Mouse (Mus musculus) liver, embryonic 16.5 days (tissue): ENCODE data around the gene Myh11. TPM values are rescaled to one million over a fixed set of nuclear protein-coding genes. Genes with fewer than 3 reads are reported as not detected.
A peak's percentile ranks its signal among the peaks of the same experiment; 100 is the strongest.

Experiments
- ATAC-seq: fragments of 200-750 bp; cut with Nextera tagmentation; 2 replicates; pipeline ENCODE4 v1.8.0; 2017; ENCODE audit warnings: low read depth, mild to moderate bottlenecking, moderate number of reproducible peaks, moderate library complexity
- H3K27ac ChIP-seq: fragments of 300-500 bp; sonication (generic); 2 replicates; pipeline ENCODE4 v1.5.1; 2014; ENCODE audit warnings: mild to moderate bottlenecking, low read length
- H3K27me3 ChIP-seq: fragments of 300-500 bp; sonication (generic); 2 replicates; pipeline ENCODE4 v1.6.1; 2014; ENCODE audit warnings: low read depth, low read length, mixed read lengths; ENCODE audit not compliant: control insufficient read depth, insufficient read depth
- H3K36me3 ChIP-seq: fragments of 300-500 bp; sonication (generic); 2 replicates; pipeline ENCODE4 v1.6.1; 2014; ENCODE audit warnings: mild to moderate bottlenecking; ENCODE audit not compliant: control insufficient read depth, insufficient read depth
- H3K4me1 ChIP-seq: fragments of 300-500 bp; sonication (generic); 2 replicates; pipeline ENCODE4 v1.6.1; 2014; ENCODE audit warnings: low read depth, low read length, mixed read lengths; ENCODE audit not compliant: control insufficient read depth
- H3K4me2 ChIP-seq: fragments of 300-500 bp; sonication (generic); 2 replicates; pipeline ENCODE4 v1.6.1; 2014; ENCODE audit warnings: low read depth, low read length, mixed read lengths
- H3K4me3 ChIP-seq: fragments of 300-500 bp; sonication (generic); 2 replicates; pipeline ENCODE4 v1.5.1; 2014; ENCODE audit warnings: low read depth, mild to moderate bottlenecking, low read length
- H3K9ac ChIP-seq: fragments of 300-500 bp; sonication (generic); 2 replicates; pipeline ENCODE4 v1.6.1; 2014; ENCODE audit warnings: low read depth, low read length
- H3K9me3 ChIP-seq: fragments of 300-500 bp; sonication (generic); replicated peaks from 2 replicates; pipeline ENCODE4 v1.6.1; 2016; ENCODE audit warnings: low read length; ENCODE audit not compliant: control insufficient read depth
- WGBS: fragments of 180-500 bp; shearing (Covaris S2); extraction: QIAGEN DNeasy Blood & Tissue Kit; methylation state at CpG from one replicate; pipeline ENCODE4 v1.1.7; 2014; ENCODE audit not compliant: insufficient replicate concordance; 5-methylcytosine and 5-hydroxymethylcytosine counted together
- polyA plus RNA-seq: library from polyadenylated mRNA; unstranded; fragments of >200 nt; fragmentation: Nextera tagmentation; extraction: Ambion mirVana; gene quantifications from 2 replicates; pipeline ENCODE4 v1.2.1, GENCODE M21; 2015

Gene Myh11
- polyA plus RNA-seq = 0.60 and 1.7 TPM in 2 replicates

DNA sequence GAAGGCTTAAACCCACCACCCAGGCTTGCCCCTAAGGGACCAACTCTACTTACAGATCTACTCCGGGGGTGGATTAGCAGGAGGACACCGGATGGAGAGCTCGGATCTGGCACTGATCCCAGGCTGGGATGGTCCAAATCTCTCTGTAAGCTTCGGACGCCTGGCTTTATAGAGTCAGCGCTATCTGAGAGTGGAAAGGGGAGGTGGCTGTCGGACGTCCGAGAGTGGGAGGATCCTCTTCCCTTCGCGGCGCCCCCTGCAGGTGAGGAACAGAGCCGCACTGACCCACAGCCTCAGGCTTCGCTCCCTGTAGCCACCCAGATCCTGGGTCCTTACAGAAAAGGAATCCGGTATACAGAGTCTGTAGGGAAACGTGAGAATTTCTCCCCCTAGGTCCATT, at the start of gene Myh11:
Gene Myh11 (minus strand): TSS at position 150 of the 400 bp plus-strand sequence.
- no peak within 1 kb of the TSS for H3K9ac ChIP-seq

DNA sequence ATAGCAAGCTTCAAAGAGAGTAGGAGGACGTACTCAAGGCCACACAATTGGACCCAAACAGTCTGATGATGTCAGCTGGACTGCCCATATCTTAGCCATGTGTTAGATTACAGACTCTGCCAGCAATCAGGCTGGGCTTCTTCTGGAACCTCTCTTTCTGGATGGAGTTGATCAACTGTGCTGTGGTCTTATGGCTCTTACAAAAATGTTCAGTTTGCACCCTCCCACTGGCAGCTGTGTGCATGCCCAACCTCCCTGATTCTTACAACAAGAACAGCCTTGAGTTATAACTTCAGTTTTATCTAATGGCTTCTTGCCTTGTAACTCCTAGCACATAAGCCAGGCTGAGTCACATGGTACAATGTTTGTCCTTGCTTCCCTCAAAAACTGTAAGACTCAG, 37.0 kb upstream of the Myh11 start:
- Histone ChIP-seq H3K36me3 (no peaks in the 10 kb centered on the region), H3K9ac (no peak overlapping the region), H3K9me3 (no peaks in the 10 kb centered on the region), H3K4me1 (no peaks in the 10 kb centered on the region), H3K27ac (no peak overlapping the region), H3K4me2 (no peak overlapping the region), H3K4me3 (no peak overlapping the region), H3K27me3 (no peaks in the 10 kb centered on the region)
- no peak for ATAC-seq
- 50% methylated on average over 1 of the region's 1 CpGs for WGBS

More for the DNA sequence above, at the start of gene Myh11:
- Histone ChIP-seq H3K27ac (no peak within 1 kb of the TSS), H3K27me3 (peaks cover 20% of the 10 kb centered on the region), H3K4me3 (no peak within 1 kb of the TSS), H3K4me2 (peak within 1 kb of the TSS; percentile 24; the same call in 1 of the 2 replicates), H3K36me3 (no peaks in the 10 kb centered on the region), H3K9me3 (no peaks in the 10 kb centered on the region), H3K4me1 (no peaks in the 10 kb centered on the region; the same call in 1 of the 2 replicates)
- peak; percentile 50 for ATAC-seq
- WGBS = 7% methylated on average over 15 of the region's 16 CpGs

DNA sequence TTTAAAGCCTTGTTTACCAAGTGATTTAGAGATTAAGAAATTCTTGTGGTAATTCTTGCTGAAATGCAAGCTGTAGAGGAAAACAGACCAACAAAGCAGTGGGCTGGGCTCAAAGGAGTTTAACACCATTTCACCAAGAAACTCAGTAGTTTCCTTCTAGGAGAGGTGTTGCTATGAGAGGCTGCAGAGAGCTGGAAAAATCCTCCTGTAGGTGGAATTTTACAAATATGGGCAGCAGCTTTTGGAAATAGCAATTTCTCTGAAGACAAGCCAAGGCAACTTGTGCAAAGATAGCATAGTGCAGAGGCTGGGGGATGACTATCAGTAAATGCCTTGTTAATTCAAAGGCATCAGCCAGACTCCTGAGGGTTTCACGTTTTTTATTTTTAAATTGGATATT, 29.3 kb upstream of the Myh11 start:
- H3K9me3 ChIP-seq = no peaks in the 10 kb centered on the region
- no peaks in the 10 kb centered on the region for H3K36me3 ChIP-seq
- H3K4me1 ChIP-seq = peaks cover 14% of the 10 kb centered on the region
- WGBS = 36% methylated on average over 1 of the region's 1 CpGs
- H3K27ac ChIP-seq = no peak overlapping the region
- no peak for ATAC-seq
- no peak overlapping the region for H3K4me3 ChIP-seq
- no peak overlapping the region for H3K9ac ChIP-seq
- H3K27me3 ChIP-seq = no peaks in the 10 kb centered on the region
- no peak overlapping the region for H3K4me2 ChIP-seq

DNA sequence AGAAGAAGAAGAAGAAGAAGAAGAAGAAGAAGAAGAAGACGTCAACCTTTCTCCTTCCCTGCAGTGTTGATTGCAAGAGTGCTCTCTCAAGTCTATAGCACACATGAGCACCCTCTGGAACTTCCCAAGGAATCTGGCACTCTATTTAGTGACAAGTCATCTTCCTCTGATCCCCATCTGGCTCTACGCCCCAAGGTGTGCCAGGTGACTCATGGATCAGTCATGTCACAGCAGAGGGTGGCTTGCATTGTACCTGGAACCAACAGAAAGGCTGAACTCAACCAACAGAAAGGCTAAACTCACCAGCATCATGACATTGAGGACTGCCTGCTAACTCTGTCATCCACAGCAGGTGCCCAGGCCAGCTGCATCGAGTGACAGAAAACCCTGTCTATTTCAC, 28.5 kb upstream of the Myh11 start:
- Histone ChIP-seq H3K4me1 (peaks cover 14% of the 10 kb centered on the region), H3K4me2 (no peak overlapping the region), H3K36me3 (no peaks in the 10 kb centered on the region), H3K4me3 (no peak overlapping the region), H3K27ac (no peak overlapping the region), H3K9me3 (no peaks in the 10 kb centered on the region), H3K27me3 (no peaks in the 10 kb centered on the region), H3K9ac (no peak overlapping the region)
- WGBS = 63% methylated on average over 3 of the region's 3 CpGs
- ATAC-seq = no peak

DNA sequence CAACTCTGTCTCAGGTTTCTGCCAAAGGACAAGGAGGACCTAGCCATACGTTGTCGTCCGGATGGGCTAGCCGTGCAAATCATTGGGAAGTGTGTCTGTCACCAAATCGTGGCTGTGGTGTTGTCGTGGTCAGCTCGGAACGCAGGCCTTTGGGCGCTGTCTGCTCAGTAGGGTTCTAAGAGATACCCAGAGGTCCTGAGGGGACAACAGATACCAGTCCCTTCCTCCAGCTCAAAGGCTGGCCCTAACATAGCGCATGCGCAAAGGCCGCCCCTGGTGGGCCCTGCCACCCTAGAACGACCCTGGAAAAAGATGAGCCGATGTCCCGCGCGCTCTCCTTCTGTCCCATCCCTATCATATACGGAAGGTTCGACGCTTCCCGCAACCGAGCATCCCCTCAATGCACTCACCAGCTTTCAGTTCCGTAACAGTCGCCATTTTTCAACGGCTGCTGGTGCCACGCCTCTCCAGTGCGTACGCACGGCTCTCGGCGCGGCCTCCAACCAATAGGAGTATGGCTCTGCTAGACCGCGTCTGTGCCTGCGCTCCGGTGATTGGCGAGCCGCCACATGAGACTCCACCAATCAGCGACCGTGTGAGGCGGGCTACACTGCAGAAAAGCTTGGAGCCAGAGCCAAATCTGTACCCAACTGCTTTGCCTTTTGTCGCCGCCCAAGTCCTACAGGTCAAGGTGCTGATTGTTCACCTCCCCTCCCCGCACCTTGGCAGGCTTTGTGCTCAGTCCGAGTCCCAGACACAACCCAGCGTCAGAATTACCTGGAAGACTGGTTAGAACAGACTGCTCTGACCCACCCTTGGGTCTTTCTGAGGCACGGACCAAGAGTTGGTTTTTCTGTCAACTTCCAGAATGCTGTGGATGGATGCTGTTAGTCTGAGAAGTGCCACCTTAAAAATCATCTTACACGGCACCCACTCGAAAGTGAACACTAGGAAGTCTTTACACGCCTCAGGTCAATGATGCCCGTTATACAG, 26.0 kb upstream of the Myh11 start, which contains the start of gene Fopnl:
Gene Fopnl (minus strand): TSS at position 522 of the 993 bp plus-strand sequence.
- peak within 1 kb of the TSS; percentile 80 for H3K27ac ChIP-seq
- H3K9me3 ChIP-seq = no peaks in the 10 kb centered on the region
- 2% methylated on average over 51 of the region's 51 CpGs for WGBS
- peaks cover 3% of the 10 kb centered on the region for H3K36me3 ChIP-seq
- peak within 1 kb of the TSS; percentile 79 for H3K9ac ChIP-seq
- H3K4me2 ChIP-seq = peak within 1 kb of the TSS; percentile 90
- ATAC-seq = peak; percentile 100
- H3K4me1 ChIP-seq = peaks cover 14% of the 10 kb centered on the region
- H3K27me3 ChIP-seq = no peaks in the 10 kb centered on the region
- H3K4me3 ChIP-seq = peak within 1 kb of the TSS; percentile 81

DNA sequence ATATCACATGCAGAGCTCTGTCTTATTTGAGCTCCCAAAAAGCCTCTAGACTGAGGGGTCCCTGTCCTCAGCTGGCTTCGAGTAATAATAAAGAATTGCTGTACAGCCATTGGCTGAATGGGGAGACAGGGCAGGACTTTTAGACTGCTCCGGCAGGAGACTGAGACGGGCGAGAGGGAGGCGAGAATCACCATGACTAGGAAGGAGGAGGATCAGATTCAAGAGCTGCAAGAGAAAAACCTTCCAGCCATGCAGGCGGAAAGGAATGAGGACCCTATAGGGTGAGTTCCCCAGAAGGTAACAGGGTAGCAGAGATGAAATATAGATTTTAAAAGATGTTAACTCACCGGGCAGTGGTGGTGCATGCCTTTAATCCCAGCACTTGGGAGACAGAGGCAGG, 21.7 kb upstream of the Myh11 start:
- no peak overlapping the region for H3K4me3 ChIP-seq
- H3K27ac ChIP-seq = no peak overlapping the region
- no peak for ATAC-seq
- H3K36me3 ChIP-seq = peaks cover 8% of the 10 kb centered on the region
- WGBS = 83% methylated on average over 7 of the region's 7 CpGs
- no peaks in the 10 kb centered on the region for H3K27me3 ChIP-seq
- no peak overlapping the region for H3K9ac ChIP-seq
- peaks cover 39% of the 10 kb centered on the region for H3K4me1 ChIP-seq
- no peak overlapping the region for H3K4me2 ChIP-seq
- H3K9me3 ChIP-seq = no peaks in the 10 kb centered on the region

DNA sequence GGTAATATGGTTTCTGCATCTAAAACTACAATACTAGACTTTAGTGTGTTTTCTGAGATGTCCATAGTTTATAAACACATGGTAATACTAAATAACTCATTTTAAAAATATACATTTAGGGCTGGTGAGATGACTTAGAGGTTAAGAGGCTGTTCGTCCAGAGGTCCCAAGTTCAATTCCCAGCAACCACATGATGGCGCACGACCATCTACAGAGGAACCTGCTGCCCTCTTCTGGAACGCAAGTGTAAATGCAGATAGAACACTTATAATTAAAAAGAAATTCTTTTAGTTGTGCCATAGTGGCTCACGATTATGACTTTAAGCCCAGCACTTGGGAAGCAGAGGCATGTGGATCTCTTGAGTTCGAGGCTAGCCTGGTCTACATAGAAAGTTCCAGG, 20.2 kb upstream of the Myh11 start:
- 36% methylated on average over 6 of the region's 6 CpGs for WGBS
- Histone ChIP-seq H3K4me1 (peaks cover 49% of the 10 kb centered on the region), H3K9ac (no peak overlapping the region), H3K27me3 (no peaks in the 10 kb centered on the region), H3K36me3 (peaks cover 9% of the 10 kb centered on the region), H3K4me2 (no peak overlapping the region), H3K9me3 (no peaks in the 10 kb centered on the region), H3K27ac (no peak overlapping the region), H3K4me3 (no peak overlapping the region)
- no peak for ATAC-seq

DNA sequence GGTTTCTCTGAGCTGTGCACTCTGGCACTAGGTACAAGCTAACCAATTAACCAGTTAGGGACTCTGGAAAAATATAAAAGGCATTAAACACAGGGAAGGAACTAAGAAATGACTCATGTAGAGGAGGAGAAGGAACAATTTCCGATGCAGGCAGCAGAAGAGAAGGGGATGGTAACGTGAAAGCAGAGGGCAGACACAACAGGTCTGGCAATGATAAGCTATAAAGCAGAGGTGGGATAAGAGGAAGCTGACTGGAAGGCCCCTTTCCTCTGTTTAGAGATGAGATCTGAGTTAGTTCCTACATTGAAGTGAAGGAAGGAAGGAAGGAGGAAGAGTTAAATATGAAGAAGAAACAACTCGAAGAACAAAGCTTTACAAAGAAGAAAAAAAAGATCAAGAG, 18.7 kb upstream of the Myh11 start:
- Histone ChIP-seq H3K27me3 (no peaks in the 10 kb centered on the region), H3K4me3 (peak overlapping the region; percentile 1; the same call in 1 of the 2 replicates), H3K4me2 (peak overlapping the region; percentile 37), H3K9me3 (no peaks in the 10 kb centered on the region), H3K27ac (peak overlapping the region; percentile 80), H3K4me1 (peaks cover 43% of the 10 kb centered on the region), H3K36me3 (peaks cover 11% of the 10 kb centered on the region), H3K9ac (peak overlapping the region; percentile 20; the same call in 1 of the 2 replicates)
- ATAC-seq = peak; percentile 62
- WGBS = 21% methylated on average over 3 of the region's 3 CpGs
